Mouse (Mus musculus) gonadal fat pad, adult 2 months (tissue): ENCODE measurements around the gene Obscn. TPM values are rescaled to one million over a fixed set of nuclear protein-coding genes. Genes with fewer than 3 reads are reported as not detected.

Experiments used
- DNase-seq: peaks from one replicate; pipeline ENCODE4 v3.0.0-alpha.2; 2012; ENCODE audit warnings: low read depth
- polyA plus RNA-seq: library from polyadenylated mRNA; depleted of rRNA; stranded (reverse); fragments of >200 nt; gene quantifications from 2 replicates; pipeline ENCODE4 v1.2.3, GENCODE M21; 2012

Obscn gene
- polyA plus RNA-seq, 1 experiment: 0.70 TPM

GRCm38 (mm10) chr11:58983691-58984341, 152.4 kb downstream of the Obscn start:
- DNase-seq: no peak

- DNase-seq: no peak
Measured at GRCm38 (mm10) chr11:58982471-58983097, 153.6 kb downstream of the Obscn start.

- no peak for DNase-seq
Measured at GRCm38 (mm10) chr11:58981541-58982447, 154.4 kb downstream of the Obscn start.

- no peak for DNase-seq
Measured at GRCm38 (mm10) chr11:58980381-58980990, 155.7 kb downstream of the Obscn start.

- DNase-seq: peak; percentile 66
Measured at GRCm38 (mm10) chr11:58979661-58980060, 156.5 kb downstream of the Obscn start.

GRCm38 (mm10) chr11:58979183-58979582, 157.0 kb downstream of the Obscn start:
- DNase-seq: no peak

- no peak for DNase-seq
Measured at GRCm38 (mm10) chr11:58978706-58979030, 157.5 kb downstream of the Obscn start.

- DNase-seq: no peak
Measured at GRCm38 (mm10) chr11:58978027-58978705, 158.0 kb downstream of the Obscn start, which contains the start of gene Trim11. Trim11 (plus strand) TSS chr11:58978093.

- no peak for DNase-seq
Measured at GRCm38 (mm10) chr11:58977607-58978026, 158.6 kb downstream of the Obscn start.

- DNase-seq: no peak
Measured at GRCm38 (mm10) chr11:58977150-58977549, 159.1 kb downstream of the Obscn start.

GRCm38 (mm10) chr11:58974414-58974813, 161.8 kb downstream of the Obscn start:
- no peak for DNase-seq

GRCm38 (mm10) chr11:58971796-58972195, 164.4 kb downstream of the Obscn start:
- DNase-seq: no peak

GRCm38 (mm10) chr11:58970831-58971530, 165.2 kb downstream of the Obscn start:
- no peak for DNase-seq

GRCm38 (mm10) chr11:58969659-58970058, 166.5 kb downstream of the Obscn start:
- no peak for DNase-seq

GRCm38 (mm10) chr11:58969027-58969426, 167.2 kb downstream of the Obscn start:
- DNase-seq: no peak

GRCm38 (mm10) chr11:58968551-58968950, 167.7 kb downstream of the Obscn start:
- DNase-seq: no peak

GRCm38 (mm10) chr11:58967346-58967745, 168.9 kb downstream of the Obscn start:
- no peak for DNase-seq

GRCm38 (mm10) chr11:58965001-58965760, 171.0 kb downstream of the Obscn start:
- no peak for DNase-seq

- no peak for DNase-seq
Measured at GRCm38 (mm10) chr11:58964216-58964615, 172.0 kb downstream of the Obscn start.

GRCm38 (mm10) chr11:58963543-58963942, 172.7 kb downstream of the Obscn start:
- no peak for DNase-seq
